Mouse (Mus musculus): ENCODE results near the gene Snx18.

GRCm38 (mm10) chr13:113550866-113551565, 67.3 kb downstream of the Snx18 start:
- TF ChIP-seq CTCF (IDR thresholded peaks at IDR 0.05; ENCODE audit: borderline replicate concordance, extremely low read depth, insufficient read depth, insufficient read length) = no peak
- TF ChIP-seq POLR2A (IDR thresholded peaks at IDR 0.05; ENCODE audit: borderline replicate concordance, extremely low read depth, insufficient read depth, insufficient read length, poor library complexity, severe bottlenecking) = no peak
